Mouse (Mus musculus): ENCODE data around the gene Aox1.

DNA sequence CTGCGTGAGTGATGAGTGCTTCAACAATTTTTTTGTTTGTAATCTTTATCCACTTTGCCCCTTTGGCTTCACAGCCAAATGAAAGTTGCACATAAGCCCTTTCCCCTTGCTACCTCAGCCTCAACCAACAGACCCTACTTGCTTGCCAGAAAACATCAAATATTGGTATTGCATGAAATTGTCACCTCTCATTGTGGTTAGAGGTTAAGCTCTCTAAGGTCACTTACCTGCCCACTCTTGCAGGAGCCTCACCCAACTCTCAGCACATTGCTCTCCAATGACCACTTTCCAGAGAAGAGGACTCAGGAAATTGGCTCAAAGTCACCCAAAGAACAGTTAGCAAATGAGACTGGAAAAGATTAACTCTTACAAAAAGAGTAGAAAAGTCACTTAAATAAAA is 41.8 kb downstream of the Aox1 start:
- TF ChIP-seq CTCF (IDR thresholded peaks at IDR 0.05) (no peak), EP300 (IDR thresholded peaks at IDR 0.05) (no peak)

Measured in lung, postnatal 0 days (tissue).